Mouse (Mus musculus) bone marrow macrophage, adult 2 months (primary cell): ENCODE results near the gene Krtap3-3.

Experiments
- CTCF ChIP-seq: IDR thresholded peaks from 2 replicates; pipeline ENCODE4 v1.5.1; 2012; ENCODE audit warnings: low read depth, mild to moderate bottlenecking, low read length, moderate library complexity
- POLR2A ChIP-seq: IDR thresholded peaks from 2 replicates; pipeline ENCODE4 v1.6.1; 2012; ENCODE audit warnings: mild to moderate bottlenecking, low read depth, low read length, borderline replicate concordance

DNA sequence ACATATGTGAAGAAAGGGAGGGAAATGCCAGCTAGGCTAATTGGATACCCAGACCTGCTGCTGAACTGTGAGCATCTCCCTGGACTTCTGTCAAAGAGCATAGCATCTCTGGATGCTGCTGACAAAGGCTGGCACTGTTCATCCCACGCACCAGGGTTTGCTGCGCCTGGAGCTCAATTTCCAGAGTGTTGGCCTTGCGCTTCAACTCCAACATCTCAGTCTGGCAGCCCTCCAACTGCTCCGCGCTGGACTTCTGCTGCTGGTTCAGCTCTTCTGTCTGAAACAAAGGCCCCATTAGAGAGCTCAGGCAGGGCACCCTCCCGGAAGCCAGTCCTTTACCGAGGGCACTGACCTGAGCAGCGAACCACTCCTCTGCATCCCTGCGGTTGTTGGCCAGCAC is 10.9 kb downstream of the Krtap3-3 start:
- TF ChIP-seq CTCF (no peak), POLR2A (no peak)
